ENCODE assay signal across 8 mouse cellular contexts in genomic region chr9:77825380-77825961, GRCm38 (mm10).
A peak's percentile ranks its signal among the peaks of the same experiment; 100 is the strongest.
DNase-seq lines count a peak whose midpoint lies in the region; ATAC-seq and TF ChIP-seq lines count a peak whose summit lies in the region.

No protein-coding gene starts in this region.

- TF ChIP-seq EP300 in stomach, postnatal 0 days (optimal IDR thresholded peaks at IDR 0.05), result no peak

- H3K4me2 ChIP-seq in hindbrain, embryonic 12.5 days (replicated peaks), result no peak overlapping the region
- H3K4me2 ChIP-seq in embryonic facial prominence, embryonic 11.5 days (ENCODE audit: low read depth, low read length), result no peak overlapping the region; the same call in 1 of the 2 replicates
- H3K4me2 ChIP-seq in stomach, postnatal 0 days (replicated peaks; ENCODE audit: low read depth), result no peak overlapping the region

- H3K9me3 ChIP-seq in hindbrain, embryonic 10.5 days, result no peaks in the 10 kb centered on the region; the same call in 1 of the 2 replicates
- no peaks in the 10 kb centered on the region for H3K9me3 ChIP-seq in hindbrain, embryonic 12.5 days (replicated peaks)
- H3K9me3 ChIP-seq in embryonic facial prominence, embryonic 11.5 days (replicated peaks; ENCODE audit: control insufficient read depth, low read length), result no peaks in the 10 kb centered on the region
- no peaks in the 10 kb centered on the region for H3K9me3 ChIP-seq in stomach, postnatal 0 days (ENCODE audit: control insufficient read depth, low read length)

- no peak overlapping the region for H3K9ac ChIP-seq in hindbrain, embryonic 12.5 days
- H3K9ac ChIP-seq in embryonic facial prominence, embryonic 11.5 days (replicated peaks; ENCODE audit: low read length), result no peak overlapping the region
- no peak overlapping the region for H3K9ac ChIP-seq in stomach, postnatal 0 days (ENCODE audit: low read length)

- WGBS in hindbrain, embryonic 10.5 days, result 19% methylated on average over 7 of the region's 7 CpGs
- WGBS in hindbrain, embryonic 12.5 days, result 11% methylated on average over 7 of the region's 7 CpGs
- 12% methylated on average over 7 of the region's 7 CpGs for WGBS in embryonic facial prominence, embryonic 11.5 days
- 14% methylated on average over 7 of the region's 7 CpGs for WGBS in stomach, postnatal 0 days

- H3K27me3 ChIP-seq in hindbrain, embryonic 10.5 days (ENCODE audit: insufficient read depth, poor library complexity, severe bottlenecking), result no peaks in the 10 kb centered on the region
- H3K27me3 ChIP-seq in hindbrain, embryonic 12.5 days, result no peaks in the 10 kb centered on the region
- H3K27me3 ChIP-seq in embryonic facial prominence, embryonic 11.5 days (ENCODE audit: control insufficient read depth, insufficient read depth, low read length), result no peaks in the 10 kb centered on the region
- H3K27me3 ChIP-seq in stomach, postnatal 0 days (ENCODE audit: control insufficient read depth, insufficient read depth, low read length), result no peaks in the 10 kb centered on the region

- H3K4me1 ChIP-seq in hindbrain, embryonic 10.5 days (replicated peaks), result peaks cover 13% of the 10 kb centered on the region
- H3K4me1 ChIP-seq in hindbrain, embryonic 12.5 days, result peaks cover 10% of the 10 kb centered on the region
- H3K4me1 ChIP-seq in embryonic facial prominence, embryonic 11.5 days (ENCODE audit: control insufficient read depth, insufficient read depth, low read length), result peaks cover 2% of the 10 kb centered on the region; the same call in 1 of the 2 replicates
- no peaks in the 10 kb centered on the region for H3K4me1 ChIP-seq in stomach, postnatal 0 days (replicated peaks; ENCODE audit: control insufficient read depth, insufficient read depth)

- no peak overlapping the region for H3K27ac ChIP-seq in hindbrain, embryonic 10.5 days
- H3K27ac ChIP-seq in hindbrain, embryonic 12.5 days, result no peak overlapping the region
- no peak overlapping the region for H3K27ac ChIP-seq in embryonic facial prominence, embryonic 11.5 days (replicated peaks; ENCODE audit: low read depth, low read length)
- no peak overlapping the region for H3K27ac ChIP-seq in stomach, postnatal 0 days (replicated peaks)

- ATAC-seq in hindbrain, embryonic 12.5 days (ENCODE audit: low FRiP score), result no peak
- ATAC-seq in embryonic facial prominence, embryonic 11.5 days (replicated peaks; ENCODE audit: insufficient number of reproducible peaks, low FRiP score, low TSS enrichment, low read depth), result 0 out of 2 replicates have a peak, but pooled peaks have one; percentile 52
- peak; percentile 73; the same call in 1 of the 2 replicates for ATAC-seq in stomach, postnatal 0 days (ENCODE audit: low FRiP score, low TSS enrichment)

- H3K4me3 ChIP-seq in hindbrain, embryonic 10.5 days, result no peak overlapping the region
- no peak overlapping the region for H3K4me3 ChIP-seq in hindbrain, embryonic 12.5 days
- H3K4me3 ChIP-seq in embryonic facial prominence, embryonic 11.5 days (ENCODE audit: low read depth, low read length), result no peak overlapping the region
- H3K4me3 ChIP-seq in stomach, postnatal 0 days (ENCODE audit: low read depth, low read length), result no peak overlapping the region

- H3K36me3 ChIP-seq in hindbrain, embryonic 10.5 days, result no peaks in the 10 kb centered on the region
- no peaks in the 10 kb centered on the region for H3K36me3 ChIP-seq in hindbrain, embryonic 12.5 days
- H3K36me3 ChIP-seq in embryonic facial prominence, embryonic 11.5 days (replicated peaks; ENCODE audit: control insufficient read depth, insufficient read depth, low read depth, low read length), result no peaks in the 10 kb centered on the region
- H3K36me3 ChIP-seq in stomach, postnatal 0 days (ENCODE audit: control insufficient read depth, insufficient read depth, low read length), result no peaks in the 10 kb centered on the region

- no peak for TF ChIP-seq CTCF in stomach, postnatal 0 days (IDR thresholded peaks at IDR 0.05; ENCODE audit: low read depth)

- DNase-seq in hindbrain, embryonic 10.5 days (ENCODE audit: low spot score), result peak; percentile 35
- DNase-seq in B cell, adult 2 months, result peak; percentile 50 to 59
- DNase-seq in embryonic facial prominence, embryonic 11.5 days (ENCODE audit: low spot score), result peak; percentile 61
- DNase-seq in kidney, postnatal 25 days, result peak; percentile 29 to 46
- no peak for DNase-seq in stomach, postnatal 0 days (ENCODE audit: low spot score)
- DNase-seq in right cerebral cortex, postnatal 10 days (ENCODE audit: low spot score in 2 of 2), result no peak
- no peak for DNase-seq in layer of hippocampus, adult 8-10 months (ENCODE audit: low spot score in 2 of 2)

Comparison
In these comparisons a context has a peak if more than half of its experiments do, and no peak if none do; other contexts are left out.
1. DNase-seq: peak in hindbrain, embryonic 10.5 days (single experiment), B cell, adult 2 months (2 of 2), embryonic facial prominence, embryonic 11.5 days (single experiment) and kidney, postnatal 25 days (2 of 2); none in stomach, postnatal 0 days (single experiment), right cerebral cortex, postnatal 10 days (0 of 2) and layer of hippocampus, adult 8-10 months (0 of 2).